Mouse (Mus musculus): ENCODE measurements at regions not wholly inside any gene's neighbourhood (a gene's known extent, or its start where the extent isn't known, plus 50 kb on each side); places are given as distances from the start of the nearest gene placed in this dataset.

GRCm38 (mm10) chr10:111790911-111791310 lies 181.6 kb upstream of the Krr1 start:
- 0 out of 4 replicates have a peak, but pooled peaks cover 0 to 2% of the 10 kb centered on the region in 2 experiments for H3K4me1 ChIP-seq (ENCODE audit: control insufficient read depth in 1 of 2, insufficient read depth in 2 of 2)
- TF ChIP-seq MYC (IDR thresholded peaks at IDR 0.05; ENCODE audit: low read depth, low read length), result no peak
- TF ChIP-seq EP300 (IDR thresholded peaks at IDR 0.05; ENCODE audit: low read length), result no peak
- TF ChIP-seq SMC3 (IDR thresholded peaks at IDR 0.05; ENCODE audit: low read depth, low read length), result no peak
- no peak for TF ChIP-seq E2F4 (IDR thresholded peaks at IDR 0.05; ENCODE audit: insufficient replicate concordance, low read depth, low read length)
- no peak for TF ChIP-seq MAZ (IDR thresholded peaks at IDR 0.05; ENCODE audit: low read depth, low read length)
- no peak for TF ChIP-seq MAFK (IDR thresholded peaks at IDR 0.05; ENCODE audit: insufficient replicate concordance, low read length)
- TF ChIP-seq RCOR1 (conservative IDR thresholded peaks at IDR 0.05; ENCODE audit: low read depth, low read length), result no peak
- H3K9me3 ChIP-seq (replicated peaks; ENCODE audit: low read length), result no peaks in the 10 kb centered on the region
- no peaks in the 10 kb centered on the region for H3K27me3 ChIP-seq (replicated peaks)
- in situ Hi-C loops (cut with MboI; ENCODE audit: low pct_ligation_motif_present, low pct_unique_long_range_greater_than_20kb, low sequenced_read_pairs), result no loop called here
- H3K36me3 ChIP-seq (replicated peaks in 1 of 2; ENCODE audit: control insufficient read depth in 1 of 2, insufficient read depth in 1 of 2, low read length in 1 of 2), result no peaks in the 10 kb centered on the region
- no peak overlapping the region for H3K9ac ChIP-seq (ENCODE audit: insufficient read depth, low read depth)
- dilution Hi-C loops (cut with MboI; ENCODE audit: extremely low pct_ligation_motif_present, extremely low pct_unique_long_range_greater_than_20kb, low sequenced_read_pairs), result no loop called here
- H3K27ac ChIP-seq (ENCODE audit: insufficient read depth, low read depth), result no peak overlapping the region
- H3K79me2 ChIP-seq (replicated peaks; ENCODE audit: control insufficient read depth, extremely low read depth, insufficient read depth, poor library complexity, severe bottlenecking), result no peaks in the 10 kb centered on the region
- DNase-seq (ENCODE audit: extremely low read depth), result no peak
- no peak overlapping the region for H3K4me3 ChIP-seq (replicated peaks in 1 of 3; ENCODE audit: low read depth in 2 of 3, low read length in 2 of 3, poor library complexity in 1 of 3)
- no peak overlapping the region for H3K4me2 ChIP-seq (ENCODE audit: insufficient read depth, low read depth, poor library complexity, severe bottlenecking)

- Histone ChIP-seq H3K4me1 (ENCODE audit: control insufficient read depth in 1 of 2, insufficient read depth in 2 of 2) (0 out of 4 replicates have a peak, but pooled peaks cover 0 to 2% of the 10 kb centered on the region in 2 experiments), H3K27me3 (replicated peaks) (no peaks in the 10 kb centered on the region), H3K36me3 (replicated peaks in 1 of 2; ENCODE audit: control insufficient read depth in 1 of 2, insufficient read depth in 1 of 2, low read length in 1 of 2) (no peaks in the 10 kb centered on the region), H3K9ac (ENCODE audit: insufficient read depth, low read depth) (no peak overlapping the region), H3K27ac (ENCODE audit: insufficient read depth, low read depth) (no peak overlapping the region), H3K4me2 (ENCODE audit: insufficient read depth, low read depth, poor library complexity, severe bottlenecking) (no peak overlapping the region), H3K9me3 (replicated peaks; ENCODE audit: low read length) (no peaks in the 10 kb centered on the region), H3K4me3 (replicated peaks in 1 of 3; ENCODE audit: low read depth in 2 of 3, low read length in 2 of 3, poor library complexity in 1 of 3) (no peak overlapping the region), H3K79me2 (replicated peaks; ENCODE audit: control insufficient read depth, extremely low read depth, insufficient read depth, poor library complexity, severe bottlenecking) (no peaks in the 10 kb centered on the region)
- dilution Hi-C loops (cut with MboI; ENCODE audit: extremely low pct_ligation_motif_present, extremely low pct_unique_long_range_greater_than_20kb, low sequenced_read_pairs), result no loop called here
- no peak for DNase-seq (ENCODE audit: extremely low read depth)
- TF ChIP-seq POLR2AphosphoS2 (IDR thresholded peaks at IDR 0.05; ENCODE audit: low read depth, low read length) (no peak), JUN (IDR thresholded peaks at IDR 0.05; ENCODE audit: insufficient read depth, low read depth, low read length) (no peak), ZMIZ1 (IDR thresholded peaks at IDR 0.05; ENCODE audit: low read depth, low read length) (no peak), SIN3A (IDR thresholded peaks at IDR 0.05; ENCODE audit: low read length) (no peak), ETS1 (conservative IDR thresholded peaks at IDR 0.05; ENCODE audit: low read depth, low read length) (no peak), MAX (IDR thresholded peaks at IDR 0.05; ENCODE audit: low read length) (no peak), MYC (IDR thresholded peaks at IDR 0.05; ENCODE audit: low read depth, low read length) (no peak), RCOR1 (conservative IDR thresholded peaks at IDR 0.05; ENCODE audit: low read depth, low read length) (no peak), POLR2A (IDR thresholded peaks at IDR 0.05; ENCODE audit: low read depth, low read length) (no peak), GABPA (IDR thresholded peaks at IDR 0.05; ENCODE audit: insufficient replicate concordance, low read depth, low read length) (no peak), MAZ (IDR thresholded peaks at IDR 0.05; ENCODE audit: low read depth, low read length) (no peak)
- in situ Hi-C loops (cut with MboI; ENCODE audit: low pct_ligation_motif_present, low pct_unique_long_range_greater_than_20kb, low sequenced_read_pairs), result no loop called here
These were observed 177.4 kb upstream of the Krr1 start for GRCm38 (mm10) chr10:111795056-111795455.
